Mouse (Mus musculus): ENCODE data around the gene Tada1.

The Tada1 gene

DNA sequence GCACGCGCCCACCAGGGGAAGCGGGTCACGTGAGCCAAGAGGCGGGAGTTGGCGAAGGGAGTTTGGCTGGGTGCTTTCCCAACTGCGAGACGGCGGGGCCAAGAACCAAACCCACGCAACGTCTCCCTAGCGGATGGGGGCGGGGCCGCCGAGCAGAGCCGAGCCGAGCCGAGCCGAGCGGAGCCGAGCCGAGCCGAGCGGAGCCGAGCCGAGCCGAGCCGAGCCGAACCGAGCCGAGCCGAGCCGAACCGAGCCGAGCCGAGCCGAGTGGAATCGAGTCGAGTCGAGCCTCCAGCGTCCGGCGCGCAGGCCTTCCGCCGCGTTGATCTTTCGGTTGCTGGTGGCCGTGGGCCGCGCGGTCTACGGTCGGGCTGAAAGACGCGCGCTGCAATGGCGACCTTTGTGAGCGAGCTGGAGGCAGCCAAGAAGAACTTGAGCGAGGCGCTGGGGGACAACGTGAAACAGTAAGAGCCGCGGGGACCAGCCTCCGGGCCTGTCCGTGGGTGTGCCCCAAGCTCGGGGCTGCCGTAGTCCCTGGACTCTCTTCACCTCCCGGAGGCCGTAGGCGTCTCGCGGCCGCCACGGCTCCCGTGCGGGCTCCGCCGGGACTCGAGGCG is at the start of gene Tada1:
Gene Tada1, plus strand, starts transcription at position 85 of the 617 bp plus-strand sequence.
- DNase-seq, result peak; percentile 92

DNA sequence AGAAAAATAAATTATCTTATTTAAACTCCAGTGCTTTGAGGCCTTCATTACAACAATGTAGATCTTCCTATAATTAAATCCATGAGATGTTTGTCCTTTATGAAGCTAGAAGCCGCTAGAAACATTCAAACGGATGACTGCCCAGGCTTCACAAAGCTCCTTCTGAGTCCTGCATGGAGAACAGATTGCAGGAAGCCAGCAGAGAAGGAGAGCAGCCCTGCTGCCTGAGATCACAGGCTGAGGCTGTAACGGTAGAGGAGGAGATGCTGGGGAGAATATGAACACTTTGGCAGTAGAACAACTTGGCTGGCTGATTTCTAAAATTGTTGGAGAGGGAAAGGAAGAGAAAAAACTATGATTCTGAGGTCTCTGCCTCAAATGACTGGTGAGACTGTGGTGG is 48.1 kb upstream of the Tada1 start:
- no peak for DNase-seq

DNA sequence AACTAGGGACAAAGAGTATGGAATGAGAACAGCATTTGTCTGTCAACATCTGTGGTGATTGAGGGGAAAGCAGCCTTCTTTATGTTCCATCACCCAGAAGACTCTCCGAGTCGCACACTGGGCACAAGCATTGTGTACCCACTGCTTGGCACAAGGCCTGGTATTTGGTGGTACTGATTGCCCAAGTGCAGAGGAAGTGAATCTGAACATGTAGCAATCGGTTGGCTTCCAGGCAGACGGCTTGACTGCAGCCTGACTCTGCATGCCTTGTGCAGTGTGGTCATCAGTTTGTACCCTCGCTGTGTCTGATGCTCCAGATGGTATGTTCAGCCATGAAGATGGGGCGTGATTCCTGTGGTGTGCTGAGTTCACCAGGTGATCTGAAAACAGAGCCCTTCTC is 39.8 kb upstream of the Tada1 start:
- DNase-seq, result no peak

- DNase-seq, result no peak
Observed at GRCm38 (mm10) chr1:166342060-166342459, 36.8 kb upstream of the Tada1 start.

- no peak for DNase-seq
Observed at GRCm38 (mm10) chr1:166342539-166342938, 36.4 kb upstream of the Tada1 start.

- no peak for DNase-seq
Observed at GRCm38 (mm10) chr1:166343586-166343985, 35.3 kb upstream of the Tada1 start.

DNA sequence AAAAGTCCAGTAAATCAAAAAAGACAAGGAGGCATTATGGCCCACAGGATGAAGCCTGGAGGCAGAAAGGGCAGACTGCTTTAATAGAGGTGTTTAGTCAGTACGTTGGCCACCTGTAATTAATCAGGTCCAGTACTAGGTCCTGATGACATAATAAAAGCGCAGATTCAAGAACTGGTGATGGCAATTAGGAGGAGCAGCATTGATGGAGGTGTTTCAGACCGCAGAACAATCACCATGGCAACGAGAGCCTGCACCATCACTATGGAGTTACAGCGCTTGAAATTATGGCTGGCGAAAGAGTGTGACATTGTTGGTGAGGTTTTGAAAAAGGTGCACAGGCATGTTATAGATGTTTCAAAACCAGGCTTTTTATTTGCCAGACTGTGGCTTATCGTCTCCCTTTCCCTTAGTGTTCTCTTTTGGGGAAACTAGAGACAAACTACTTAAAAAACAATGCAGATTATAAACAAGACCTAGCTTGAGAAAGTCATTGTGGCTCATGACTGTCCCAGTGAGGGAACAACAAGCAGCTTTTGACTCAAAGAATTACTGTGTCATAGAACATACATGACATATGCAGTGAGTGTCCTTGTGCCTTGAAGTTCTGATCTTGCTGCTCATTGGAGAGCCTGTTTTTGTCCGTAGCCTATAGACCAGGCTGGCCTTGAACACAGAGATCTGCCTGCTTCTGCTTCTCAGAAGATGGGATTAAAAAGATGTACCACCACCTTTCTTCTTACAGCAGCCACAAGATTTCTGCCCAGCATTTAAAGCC is 34.4 kb upstream of the Tada1 start:
- no peak for DNase-seq

DNA sequence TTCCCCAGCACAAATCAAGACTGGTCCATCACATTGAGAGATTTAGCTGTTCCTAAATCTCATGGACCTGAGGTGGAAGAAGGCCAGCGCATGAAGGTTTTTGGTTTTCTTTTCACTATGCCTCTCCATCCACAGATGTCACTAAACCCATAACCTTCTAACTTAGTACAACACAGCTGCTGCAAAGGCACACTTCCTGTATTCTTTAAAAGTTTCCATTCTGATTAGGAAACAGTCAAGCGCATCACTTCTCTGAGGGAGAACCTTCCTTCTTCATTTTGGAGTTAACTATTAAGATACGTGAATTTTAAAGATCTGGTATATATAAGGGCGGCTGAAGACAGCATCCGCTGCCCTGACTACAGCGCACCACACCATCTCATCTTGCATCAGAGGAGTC is 33.3 kb upstream of the Tada1 start:
- DNase-seq, result no peak

DNA sequence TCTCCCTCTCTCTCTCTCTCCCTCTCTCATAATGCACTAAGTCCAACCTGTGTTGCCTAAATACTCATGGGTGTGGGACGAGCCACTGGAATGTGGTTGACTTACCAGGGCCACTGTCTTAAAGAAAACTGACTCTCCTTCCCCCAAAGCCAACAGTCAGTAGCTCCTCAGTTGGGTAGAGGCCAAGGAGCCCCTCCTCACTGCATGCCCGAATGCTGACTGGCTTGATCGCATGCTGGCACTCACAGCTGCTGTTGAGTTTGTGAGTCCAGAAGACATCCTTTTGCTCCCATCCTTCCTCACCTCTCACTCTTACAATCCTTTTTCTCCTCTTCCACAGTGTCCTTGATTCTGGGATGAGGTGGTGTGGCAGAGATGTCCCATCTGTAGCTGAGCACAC is 32.0 kb upstream of the Tada1 start:
- no peak for DNase-seq

DNA sequence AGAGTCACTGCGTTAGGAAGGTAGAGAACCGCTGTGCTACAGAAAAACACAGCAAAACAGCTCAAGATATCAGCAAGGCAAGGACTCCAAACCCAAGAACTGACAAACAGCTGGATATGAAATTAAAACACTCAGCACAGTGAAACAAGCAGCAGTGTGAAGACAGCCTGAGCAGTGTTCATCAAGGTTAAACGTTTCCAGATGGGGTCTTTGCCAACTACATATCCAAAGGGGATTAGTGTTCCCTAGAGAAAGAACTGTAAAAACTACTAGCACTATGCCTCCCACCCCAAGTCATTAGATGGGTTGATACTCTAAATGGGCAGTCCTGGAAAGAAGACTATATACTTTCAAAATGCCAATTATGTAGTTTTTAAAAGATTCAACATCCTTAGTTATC is 29.6 kb upstream of the Tada1 start:
- no peak for DNase-seq

DNA sequence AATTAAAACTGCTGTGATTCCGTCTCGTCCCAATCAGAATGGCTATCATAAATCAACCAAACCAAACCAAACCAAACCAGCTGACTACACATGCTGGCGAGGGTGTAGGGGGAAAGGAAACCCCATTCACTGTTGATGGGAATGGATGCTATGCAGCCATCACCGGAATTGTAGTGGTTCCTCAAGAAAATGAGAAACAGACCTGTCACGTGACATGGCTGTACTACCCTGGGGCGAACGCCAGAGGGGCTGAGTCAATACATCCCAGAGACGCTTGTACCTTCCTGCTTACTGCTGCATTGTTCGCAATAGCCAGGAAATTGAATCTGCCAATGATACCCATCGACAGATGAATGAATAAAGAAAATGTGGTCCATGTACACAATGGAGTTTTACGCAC is 29.1 kb upstream of the Tada1 start:
- DNase-seq, result no peak

GRCm38 (mm10) chr1:166360157-166360855 is 18.6 kb upstream of the Tada1 start:
- peak; percentile 87 for DNase-seq

- DNase-seq, result no peak
Observed at GRCm38 (mm10) chr1:166360896-166361295, 18.0 kb upstream of the Tada1 start.

GRCm38 (mm10) chr1:166361842-166362241 is 17.1 kb upstream of the Tada1 start:
- DNase-seq, result no peak

DNA sequence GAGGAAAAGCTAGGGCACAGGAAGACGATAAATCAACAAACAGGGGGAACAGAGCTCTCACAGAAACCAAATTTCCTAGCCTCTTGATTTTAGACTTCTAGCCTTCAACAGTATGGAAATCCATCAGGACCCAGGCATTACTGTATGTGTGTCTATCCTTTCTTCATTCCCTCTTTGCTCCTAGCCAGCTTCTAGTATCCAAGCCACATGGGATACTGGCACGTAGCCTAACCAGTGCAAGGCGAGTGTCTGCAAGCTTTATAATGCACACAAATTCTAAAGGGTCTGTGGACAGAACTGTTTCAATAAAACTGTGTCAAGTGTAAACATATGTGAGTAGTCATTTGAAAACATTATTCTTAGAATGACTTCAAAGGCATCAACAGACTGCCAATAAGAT is 16.2 kb upstream of the Tada1 start:
- no peak for DNase-seq

GRCm38 (mm10) chr1:166363122-166363521 is 15.8 kb upstream of the Tada1 start:
- DNase-seq, result no peak

- no peak for DNase-seq
Observed at GRCm38 (mm10) chr1:166377171-166377570, 1.7 kb upstream of the Tada1 start.

- DNase-seq, result no peak
Observed at GRCm38 (mm10) chr1:166378431-166379012, 375 bp upstream of the Tada1 start.

GRCm38 (mm10) chr1:166379630-166380231 is 834 bp downstream of the Tada1 start:
- DNase-seq, result peak; percentile 79

GRCm38 (mm10) chr1:166381336-166381735 is 2.4 kb downstream of the Tada1 start:
- no peak for DNase-seq

- no peak for DNase-seq
Observed at GRCm38 (mm10) chr1:166381821-166382220, 2.9 kb downstream of the Tada1 start.

DNA sequence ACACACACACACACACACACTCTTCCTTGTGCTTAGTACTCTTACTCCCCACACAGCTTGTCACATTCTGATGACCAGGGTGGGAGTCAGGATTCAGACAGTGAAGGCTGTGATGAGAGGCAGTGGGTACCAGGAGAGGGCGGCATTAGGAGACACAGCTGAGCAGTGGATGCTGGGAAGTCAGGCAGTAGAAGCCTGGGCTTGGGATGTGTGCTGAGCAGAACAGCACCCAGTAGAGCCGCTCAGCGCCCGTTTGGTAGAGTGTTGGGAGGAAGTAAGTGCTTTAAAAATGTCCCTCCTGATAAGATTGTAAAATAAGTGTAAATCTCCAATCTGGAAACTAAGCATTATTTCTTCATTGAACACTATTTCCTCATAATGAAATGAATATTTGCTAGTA is 3.7 kb downstream of the Tada1 start:
- no peak for DNase-seq

DNA sequence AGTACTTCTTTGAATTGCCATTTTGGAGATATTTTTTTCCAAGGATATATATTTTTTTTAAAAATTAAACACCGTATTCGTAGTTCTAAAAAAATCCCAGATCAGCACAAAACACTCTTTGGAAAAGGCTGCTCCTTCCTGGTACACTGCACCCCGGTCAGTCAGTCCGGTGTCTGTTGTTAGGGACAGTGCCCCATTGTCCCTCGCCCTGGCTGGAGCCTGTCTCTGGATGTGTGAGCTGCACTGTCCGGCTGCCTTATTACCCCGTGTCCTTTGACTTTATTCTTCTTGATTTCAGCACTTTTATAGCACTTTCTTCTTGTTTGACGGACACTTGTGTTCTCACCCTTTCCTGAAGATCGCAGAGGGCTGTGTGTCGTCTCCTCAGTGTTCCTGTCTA is 5.7 kb downstream of the Tada1 start:
- DNase-seq, result no peak
